Mouse (Mus musculus) hindbrain, postnatal 0 days (tissue): ENCODE results near the gene Macrod2. TPM values are rescaled to one million over a fixed set of nuclear protein-coding genes. Genes with fewer than 3 reads are reported as not detected.

Source experiments
- ATAC-seq: fragments of 200-750 bp; cut with Nextera tagmentation; 2 replicates; pipeline ENCODE4 v1.8.0; 2017; ENCODE audit warnings: mild to moderate bottlenecking, moderate TSS enrichment, moderate library complexity
- DNase-seq: peaks from one replicate; pipeline ENCODE4 v3.0.0-alpha.2; 2015; ENCODE audit warnings: low spot score
- H3K27ac ChIP-seq: fragments of 300-500 bp; sonication (generic); 2 replicates; pipeline ENCODE4 v1.5.1; 2014; ENCODE audit warnings: mild to moderate bottlenecking
- H3K27me3 ChIP-seq: fragments of 300-500 bp; sonication (generic); 2 replicates; pipeline ENCODE4 v1.6.1; 2014; ENCODE audit warnings: low read length, mixed read lengths; ENCODE audit not compliant: insufficient read depth
- H3K36me3 ChIP-seq: fragments of 300-500 bp; sonication (generic); 2 replicates; pipeline ENCODE4 v1.6.1; 2014; ENCODE audit warnings: low read length, mixed read lengths; ENCODE audit not compliant: insufficient read depth
- H3K4me1 ChIP-seq: fragments of 300-500 bp; sonication (generic); 2 replicates; pipeline ENCODE4 v1.6.1; 2014; ENCODE audit warnings: antibody characterized with exemption, low read length, mixed read lengths; ENCODE audit not compliant: insufficient read depth
- H3K4me2 ChIP-seq: fragments of 300-500 bp; sonication (generic); 2 replicates; pipeline ENCODE4 v1.6.1; 2014; ENCODE audit warnings: low read depth, mild to moderate bottlenecking, low read length, moderate library complexity, mixed read lengths
- H3K4me3 ChIP-seq: fragments of 300-500 bp; sonication (generic); 2 replicates; pipeline ENCODE4 v1.5.1; 2014; ENCODE audit warnings: low read length
- H3K9ac ChIP-seq: fragments of 300-500 bp; sonication (generic); replicated peaks from 2 replicates; pipeline ENCODE4 v1.6.1; 2014; ENCODE audit warnings: mild to moderate bottlenecking, low read length, moderate library complexity, mixed read lengths
- H3K9me3 ChIP-seq: fragments of 300-500 bp; sonication (generic); 2 replicates; pipeline ENCODE4 v1.6.1; 2016; ENCODE audit warnings: low read length, mixed read lengths
- CTCF ChIP-seq: IDR thresholded peaks from 2 replicates; pipeline ENCODE4 v1.5.1; 2016; ENCODE audit warnings: antibody characterized with exemption, control low read depth, low read depth
- WGBS: fragments of 180-500 bp; shearing (Covaris S2); extraction: QIAGEN DNeasy Blood & Tissue Kit; methylation state at CpG from one replicate; pipeline ENCODE4 v1.1.7; 2014; 5-methylcytosine and 5-hydroxymethylcytosine counted together
- polyA plus RNA-seq: library from polyadenylated mRNA; unstranded; fragments of >200 nt; fragmentation: Nextera tagmentation; extraction: Ambion mirVana; gene quantifications from 2 replicates; pipeline ENCODE4 v1.2.1, GENCODE M21; 2015
- total RNA-seq: library from RNA; depleted of rRNA; stranded (reverse); fragments of >200 nt; gene quantifications from 2 replicates; pipeline ENCODE4 v1.2.3, GENCODE M21; 2014

The Macrod2 gene
- total and polyA plus RNA-seq, 2 experiments from 2014 or later, result 18.3 to 60.0 TPM

- no peak for DNase-seq
- ATAC-seq, result no peak
- Histone ChIP-seq H3K9ac (no peak overlapping the region), H3K9me3 (no peaks in the 10 kb centered on the region), H3K36me3 (no peaks in the 10 kb centered on the region), H3K4me1 (no peaks in the 10 kb centered on the region), H3K4me3 (no peak overlapping the region), H3K27me3 (no peaks in the 10 kb centered on the region), H3K4me2 (no peak overlapping the region), H3K27ac (no peak overlapping the region)
- TF ChIP-seq CTCF, result no peak
- WGBS, result 21% methylated on average over 4 of the region's 4 CpGs
Measured at GRCm38 (mm10) chr2:141057455-141057833, 662.3 kb downstream of the Macrod2 start.

- H3K9ac ChIP-seq, result no peak overlapping the region
- no peaks in the 10 kb centered on the region for H3K9me3 ChIP-seq
- H3K4me3 ChIP-seq, result no peak overlapping the region
- H3K4me2 ChIP-seq, result no peak overlapping the region
- ATAC-seq, result no peak
- H3K36me3 ChIP-seq, result no peaks in the 10 kb centered on the region
- H3K4me1 ChIP-seq, result no peaks in the 10 kb centered on the region
- TF ChIP-seq CTCF, result no peak
- 54% methylated on average over 8 of the region's 8 CpGs for WGBS
- H3K27ac ChIP-seq, result no peak overlapping the region
- H3K27me3 ChIP-seq, result no peaks in the 10 kb centered on the region
- no peak for DNase-seq
Measured at GRCm38 (mm10) chr2:141073981-141074855, 679.1 kb downstream of the Macrod2 start.

DNA sequence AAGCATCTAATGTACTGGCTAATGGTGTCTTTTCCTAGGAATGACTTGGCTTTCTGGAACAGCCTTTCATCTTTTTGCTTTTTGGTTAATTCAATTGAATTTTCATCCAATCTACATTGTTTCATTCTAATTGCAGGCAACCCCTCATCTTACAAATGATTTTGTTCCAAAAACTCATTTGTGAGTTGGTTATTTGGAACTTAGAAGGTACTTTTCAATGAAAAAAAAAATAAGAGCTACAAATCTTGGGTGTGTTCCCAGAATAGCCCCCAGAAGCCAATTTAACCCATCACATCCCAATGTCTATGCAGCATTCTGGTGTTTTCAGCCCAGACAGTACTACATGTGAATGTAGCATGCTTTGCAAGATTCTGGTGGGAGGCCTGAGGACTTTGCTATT, 683.1 kb downstream of the Macrod2 start:
- Histone ChIP-seq H3K27me3 (no peaks in the 10 kb centered on the region), H3K9ac (no peak overlapping the region), H3K27ac (no peak overlapping the region), H3K4me2 (no peak overlapping the region), H3K4me1 (no peaks in the 10 kb centered on the region), H3K36me3 (no peaks in the 10 kb centered on the region), H3K9me3 (no peaks in the 10 kb centered on the region), H3K4me3 (no peak overlapping the region)
- no peak for ATAC-seq
- no peak for TF ChIP-seq CTCF
- peak; percentile 28 for DNase-seq

DNA sequence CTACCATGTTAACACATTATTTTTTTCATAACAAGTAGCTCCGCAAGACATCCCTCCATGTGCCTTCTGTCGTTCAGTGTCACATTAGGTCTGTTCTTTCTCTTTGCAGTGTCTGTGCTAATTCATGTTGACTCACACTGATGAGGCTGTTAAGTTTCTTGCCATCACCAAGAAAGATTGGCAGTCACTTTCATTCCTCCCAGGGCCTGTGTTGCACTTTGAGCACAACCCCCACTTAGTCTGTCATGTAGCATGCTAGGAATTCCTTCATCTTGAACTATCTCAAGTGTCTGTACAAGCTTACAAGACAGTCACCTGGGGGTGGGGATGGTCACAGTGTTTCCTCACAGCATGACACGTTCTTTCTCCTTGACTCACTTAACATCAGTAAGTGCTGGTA, 696.2 kb downstream of the Macrod2 start:
- no peak for DNase-seq
- Histone ChIP-seq H3K27me3 (no peaks in the 10 kb centered on the region), H3K27ac (no peak overlapping the region), H3K4me3 (no peak overlapping the region), H3K4me1 (no peaks in the 10 kb centered on the region), H3K9me3 (no peaks in the 10 kb centered on the region), H3K4me2 (no peak overlapping the region), H3K36me3 (no peaks in the 10 kb centered on the region), H3K9ac (no peak overlapping the region)
- no peak for TF ChIP-seq CTCF
- no peak for ATAC-seq
- 76% methylated on average over 3 of the region's 3 CpGs for WGBS

GRCm38 (mm10) chr2:141117579-141117978, 722.5 kb downstream of the Macrod2 start:
- TF ChIP-seq CTCF, result no peak
- no peaks in the 10 kb centered on the region for H3K9me3 ChIP-seq
- no peak overlapping the region for H3K4me2 ChIP-seq
- WGBS, result 85% methylated on average over 1 of the region's 1 CpGs
- H3K4me1 ChIP-seq, result no peaks in the 10 kb centered on the region
- H3K27ac ChIP-seq, result no peak overlapping the region
- no peak overlapping the region for H3K9ac ChIP-seq
- no peaks in the 10 kb centered on the region for H3K36me3 ChIP-seq
- ATAC-seq (no peak), DNase-seq (no peak)
- no peak overlapping the region for H3K4me3 ChIP-seq
- no peaks in the 10 kb centered on the region for H3K27me3 ChIP-seq

DNA sequence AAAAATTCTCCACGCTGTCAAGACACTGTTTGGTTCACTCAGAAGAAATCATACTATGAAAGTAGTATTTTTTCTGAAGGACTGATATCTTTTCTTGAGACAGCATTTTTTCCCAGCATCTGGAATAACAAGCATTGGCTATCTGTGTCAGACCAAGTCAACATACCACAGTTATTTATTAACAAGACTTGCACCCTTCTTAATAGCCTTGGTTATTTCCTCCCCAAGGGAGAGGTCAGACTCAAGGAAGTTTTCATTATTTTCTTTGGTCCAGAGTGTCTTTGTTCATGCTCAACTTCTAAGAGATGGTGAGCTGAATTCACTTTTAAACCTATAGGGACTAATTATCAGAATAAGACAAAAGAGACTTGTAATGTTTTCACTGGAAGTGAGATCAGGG, 728.8 kb downstream of the Macrod2 start:
- Histone ChIP-seq H3K27me3 (no peaks in the 10 kb centered on the region), H3K36me3 (no peaks in the 10 kb centered on the region), H3K4me1 (no peaks in the 10 kb centered on the region), H3K27ac (no peak overlapping the region), H3K4me2 (no peak overlapping the region), H3K4me3 (no peak overlapping the region), H3K9ac (no peak overlapping the region), H3K9me3 (no peaks in the 10 kb centered on the region)
- 89% methylated on average over 1 of the region's 1 CpGs for WGBS
- ATAC-seq (no peak), DNase-seq (no peak)
- no peak for TF ChIP-seq CTCF

GRCm38 (mm10) chr2:141125638-141126037, 730.5 kb downstream of the Macrod2 start:
- H3K4me2 ChIP-seq, result no peak overlapping the region
- no peak for TF ChIP-seq CTCF
- ATAC-seq (no peak), DNase-seq (no peak)
- no peaks in the 10 kb centered on the region for H3K36me3 ChIP-seq
- H3K9me3 ChIP-seq, result no peaks in the 10 kb centered on the region
- no peak overlapping the region for H3K9ac ChIP-seq
- no peaks in the 10 kb centered on the region for H3K27me3 ChIP-seq
- no peak overlapping the region for H3K4me3 ChIP-seq
- no peak overlapping the region for H3K27ac ChIP-seq
- no peaks in the 10 kb centered on the region for H3K4me1 ChIP-seq
